Mouse (Mus musculus) small intestine, adult 2 months (tissue): ENCODE data around the gene Olfr959. TPM values are rescaled to one million over a fixed set of nuclear protein-coding genes. Genes with fewer than 3 reads are reported as not detected.

Experiments used
- H3K27ac ChIP-seq: fragments of 200-500 bp; 2 replicates; pipeline ENCODE4 v1.5.1; 2012; ENCODE audit warnings: low read depth, low read length, control low read depth, inconsistent platforms; ENCODE audit not compliant: insufficient read depth
- H3K27me3 ChIP-seq: fragments of 200-500 bp; 2 replicates; pipeline ENCODE4 v1.6.1; 2012; ENCODE audit warnings: mild to moderate bottlenecking, moderate library complexity, low read length, inconsistent platforms; ENCODE audit not compliant: control insufficient read depth, insufficient read depth
- H3K36me3 ChIP-seq: fragments of 200-500 bp; 2 replicates; pipeline ENCODE4 v1.6.1; 2012; ENCODE audit warnings: mild to moderate bottlenecking, low read length, control low read depth, inconsistent platforms; ENCODE audit not compliant: control insufficient read depth, insufficient read depth
- H3K4me1 ChIP-seq: fragments of 200-500 bp; 2 replicates; pipeline ENCODE4 v1.6.1; 2012; ENCODE audit warnings: low read length, inconsistent platforms, mixed read lengths; ENCODE audit not compliant: control insufficient read depth, insufficient read depth, insufficient read length
- H3K4me3 ChIP-seq: fragments of 200-500 bp; 2 replicates; pipeline ENCODE4 v1.5.1; 2012; ENCODE audit warnings: low read depth, mild to moderate bottlenecking, control low read depth, inconsistent platforms, low read length, moderate library complexity
- CTCF ChIP-seq: fragments of 200-500 bp; IDR thresholded peaks from 2 replicates; pipeline ENCODE4 v1.5.1; 2012; ENCODE audit warnings: low read depth, mild to moderate bottlenecking, control low read depth, inconsistent platforms, low read length, moderate library complexity, mixed read lengths; ENCODE audit not compliant: insufficient replicate concordance, insufficient read length; ENCODE audit errors: extremely low read depth
- POLR2A ChIP-seq: fragments of 200-500 bp; IDR thresholded peaks from 2 replicates; pipeline ENCODE4 v1.6.1; 2012; ENCODE audit warnings: low read depth, mild to moderate bottlenecking, control low read depth, inconsistent platforms, low read length, moderate library complexity
- WGBS: fragments of 180-500 bp; shearing (Covaris S2); methylation state at CpG from one replicate; pipeline ENCODE4 v1.1.7; 2018; 5-methylcytosine and 5-hydroxymethylcytosine counted together
- polyA plus RNA-seq: library from polyadenylated mRNA; depleted of rRNA; stranded (reverse); fragments of >200 nt; gene quantifications from 2 replicates; pipeline ENCODE4 v1.2.3, GENCODE M21; 2012

Gene Olfr959
- polyA plus RNA-seq, 1 experiment = not detected

GRCm38 (mm10) chr9:39603333-39603845 is 28.0 kb upstream of the Olfr959 start:
- Histone ChIP-seq H3K36me3 (no peaks in the 10 kb centered on the region), H3K4me3 (no peak overlapping the region), H3K27ac (no peak overlapping the region), H3K4me1 (no peaks in the 10 kb centered on the region), H3K27me3 (no peaks in the 10 kb centered on the region)
- TF ChIP-seq CTCF = no peak
- TF ChIP-seq POLR2A = no peak
- WGBS = 3% methylated on average over 9 of the region's 9 CpGs

- TF ChIP-seq CTCF = no peak
- TF ChIP-seq POLR2A = no peak
- Histone ChIP-seq H3K27ac (no peak overlapping the region), H3K4me3 (no peak overlapping the region), H3K36me3 (no peaks in the 10 kb centered on the region), H3K27me3 (no peaks in the 10 kb centered on the region), H3K4me1 (no peaks in the 10 kb centered on the region)
- 2% methylated on average over 19 of the region's 19 CpGs for WGBS
These were observed 27.4 kb upstream of the Olfr959 start for GRCm38 (mm10) chr9:39602536-39603332.

GRCm38 (mm10) chr9:39577050-39577449 is 1.7 kb upstream of the Olfr959 start:
- Histone ChIP-seq H3K4me1 (no peaks in the 10 kb centered on the region), H3K36me3 (no peaks in the 10 kb centered on the region), H3K4me3 (no peak overlapping the region), H3K27me3 (no peaks in the 10 kb centered on the region), H3K27ac (no peak overlapping the region)
- WGBS = 86% methylated on average over 5 of the region's 5 CpGs
- TF ChIP-seq CTCF (no peak), POLR2A (no peak)

- no peaks in the 10 kb centered on the region for H3K36me3 ChIP-seq
- no peaks in the 10 kb centered on the region for H3K27me3 ChIP-seq
- H3K4me3 ChIP-seq = no peak overlapping the region
- no peak for TF ChIP-seq CTCF
- TF ChIP-seq POLR2A = no peak
- no peaks in the 10 kb centered on the region for H3K4me1 ChIP-seq
- no peak overlapping the region for H3K27ac ChIP-seq
These were observed 17.1 kb downstream of the Olfr959 start for GRCm38 (mm10) chr9:39558349-39558647.

GRCm38 (mm10) chr9:39557529-39558348 is 17.6 kb downstream of the Olfr959 start:
- Histone ChIP-seq H3K36me3 (no peaks in the 10 kb centered on the region), H3K4me3 (no peak overlapping the region), H3K4me1 (no peaks in the 10 kb centered on the region), H3K27me3 (no peaks in the 10 kb centered on the region), H3K27ac (no peak overlapping the region)
- WGBS = 44% methylated on average over 3 of the region's 3 CpGs
- no peak for TF ChIP-seq POLR2A
- TF ChIP-seq CTCF = no peak

GRCm38 (mm10) chr9:39553946-39554345 is 21.4 kb downstream of the Olfr959 start, which contains the start of gene Olfr958:
TSS of gene Olfr958 (minus strand) at chr9:39554054.
- Histone ChIP-seq H3K4me1 (no peaks in the 10 kb centered on the region), H3K27me3 (no peaks in the 10 kb centered on the region), H3K4me3 (no peak within 1 kb of the TSS), H3K27ac (no peak within 1 kb of the TSS), H3K36me3 (no peaks in the 10 kb centered on the region)
- 57% methylated on average over 2 of the region's 2 CpGs for WGBS
- no peak for TF ChIP-seq POLR2A
- TF ChIP-seq CTCF = no peak

GRCm38 (mm10) chr9:39550806-39551205 is 24.6 kb downstream of the Olfr959 start:
- no peak overlapping the region for H3K4me3 ChIP-seq
- no peak overlapping the region for H3K27ac ChIP-seq
- no peaks in the 10 kb centered on the region for H3K4me1 ChIP-seq
- no peaks in the 10 kb centered on the region for H3K27me3 ChIP-seq
- no peaks in the 10 kb centered on the region for H3K36me3 ChIP-seq
- WGBS = 73% methylated on average over 5 of the region's 5 CpGs
- no peak for TF ChIP-seq CTCF
- no peak for TF ChIP-seq POLR2A
